Mouse (Mus musculus) adrenal gland, adult 8-10 months (tissue): ENCODE data around the gene Sorcs1. TPM values are rescaled to one million over a fixed set of nuclear protein-coding genes. Genes with fewer than 3 reads are reported as not detected.

Source experiments
- DNase-seq: peaks from one replicate; pipeline ENCODE4 v3.0.0; 2022
- microRNA-seq, 2 experiments: library from miRNA; unstranded; fragments of <30 nt; microRNA quantifications; one replicate each; pipeline ENCODE4 v1.2.0; 2022
- total RNA-seq, 4 experiments: library from RNA; stranded (reverse); gene quantifications; 2 replicates each; pipeline ENCODE4 v1.2.4; 2022

Sorcs1 gene
- total RNA-seq, 4 experiments from 2014 or later = 0.23 to 0.52 (median 0.44) TPM

GRCm38 (mm10) chr19:50214466-50215228 is 463.8 kb downstream of the Sorcs1 start:
- DNase-seq = no peak

GRCm38 (mm10) chr19:50210456-50210855 is 468.0 kb downstream of the Sorcs1 start:
- no peak for DNase-seq

- no peak for DNase-seq
Observed at GRCm38 (mm10) chr19:50204341-50204740, 474.1 kb downstream of the Sorcs1 start.

- no peak for DNase-seq
Observed at GRCm38 (mm10) chr19:50196592-50196991, 481.9 kb downstream of the Sorcs1 start.

DNA sequence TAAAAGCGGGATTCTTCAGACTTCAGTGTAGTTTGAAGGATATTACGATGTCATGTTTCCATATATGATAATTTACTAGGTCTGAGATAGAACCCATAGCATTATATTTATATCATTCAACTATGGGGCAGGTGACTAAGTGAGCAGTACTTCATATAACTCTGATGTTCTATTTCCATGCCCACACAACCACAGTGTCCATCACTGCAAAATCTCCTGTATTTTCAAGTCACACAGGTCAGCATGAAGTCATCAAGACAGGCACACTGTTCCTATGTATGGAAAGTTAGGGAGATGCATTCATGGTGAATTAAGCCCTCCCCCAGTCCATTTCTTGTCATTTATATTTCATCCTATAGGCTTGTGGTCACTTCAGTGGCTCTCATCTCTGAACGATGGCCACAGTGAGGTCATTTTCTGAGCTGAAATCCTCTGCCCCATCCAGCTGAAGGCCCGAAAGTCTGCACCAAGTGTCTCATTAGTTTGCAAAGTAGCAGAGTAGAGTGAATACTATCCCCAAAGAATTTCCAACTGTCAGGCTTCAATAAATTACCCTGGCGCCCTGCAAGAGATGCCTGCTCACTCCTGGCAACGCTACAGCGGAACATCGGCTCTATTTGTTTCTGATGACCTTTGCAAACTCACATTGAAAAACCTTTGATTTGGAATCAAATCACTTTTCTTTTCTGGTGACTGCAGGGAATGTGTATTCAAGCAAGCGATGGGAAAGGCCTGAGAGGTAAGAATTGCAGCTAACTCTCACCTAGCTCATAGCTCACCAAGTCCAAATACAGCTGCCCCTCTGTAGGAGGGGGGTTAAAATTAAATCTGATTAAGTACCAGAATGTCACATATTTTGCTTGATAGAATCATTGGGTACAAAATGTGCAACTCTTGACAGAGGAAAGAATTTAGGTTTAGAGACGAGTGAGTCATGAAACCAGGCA is 492.4 kb downstream of the Sorcs1 start:
- no peak for DNase-seq

DNA sequence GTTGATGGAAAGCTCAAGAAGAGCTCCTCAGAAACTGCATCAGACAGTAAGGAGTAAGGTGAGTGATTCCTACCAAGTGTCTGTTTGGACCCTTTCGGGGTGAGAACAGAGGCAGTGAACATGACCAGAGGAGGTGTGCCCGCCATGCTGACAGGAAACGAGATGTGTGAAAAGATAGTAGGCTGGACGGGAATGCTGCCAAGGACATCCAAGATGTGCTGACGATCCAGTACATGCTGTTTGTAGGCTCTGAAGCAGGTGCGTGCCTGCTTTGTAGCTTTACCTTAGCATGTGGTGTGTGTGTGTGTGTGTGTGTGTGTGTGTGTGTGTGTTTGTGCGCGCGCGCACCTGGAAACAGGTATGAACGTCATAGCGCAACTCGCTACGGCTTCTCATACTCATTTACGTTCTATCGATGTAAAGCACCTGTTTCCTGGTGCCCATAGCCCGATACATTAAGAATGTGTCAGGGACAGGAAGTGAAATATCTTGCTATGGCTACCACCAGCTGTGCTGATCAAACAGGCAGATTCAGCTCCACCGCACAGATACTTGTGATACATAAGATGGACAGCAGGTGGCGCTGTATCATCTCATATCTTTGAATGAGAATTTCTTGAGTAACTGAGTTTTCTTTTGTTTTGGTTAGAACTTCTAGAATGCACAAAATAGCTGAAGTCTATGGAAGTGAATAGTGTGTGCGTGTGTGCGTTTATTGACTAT is 493.4 kb downstream of the Sorcs1 start:
- no peak for DNase-seq

DNA sequence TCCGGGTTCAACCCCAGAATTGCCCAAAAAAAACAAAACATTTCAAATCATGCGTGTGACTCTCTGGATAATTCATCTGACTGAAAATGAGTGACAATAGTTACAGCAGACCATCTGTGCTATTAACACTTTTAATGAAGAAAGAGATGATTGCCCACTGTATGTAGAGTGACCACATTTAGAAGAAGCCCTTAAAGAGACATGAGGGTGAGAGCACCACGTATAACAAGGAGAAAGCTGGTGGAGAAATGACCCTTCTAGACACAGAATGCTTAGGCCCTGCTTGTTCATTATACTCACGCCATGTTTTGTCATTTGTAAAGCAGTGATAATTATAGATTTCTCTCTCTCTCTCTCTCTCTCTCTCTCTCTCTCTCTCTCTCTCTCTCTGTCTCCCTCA is 499.6 kb downstream of the Sorcs1 start:
- DNase-seq = no peak

GRCm38 (mm10) chr19:50178151-50178550 is 500.3 kb downstream of the Sorcs1 start:
- no peak for DNase-seq

GRCm38 (mm10) chr19:50171849-50172248 is 506.6 kb downstream of the Sorcs1 start:
- DNase-seq = no peak

GRCm38 (mm10) chr19:50151111-50151510 is 527.3 kb downstream of the Sorcs1 start:
- DNase-seq = no peak

DNA sequence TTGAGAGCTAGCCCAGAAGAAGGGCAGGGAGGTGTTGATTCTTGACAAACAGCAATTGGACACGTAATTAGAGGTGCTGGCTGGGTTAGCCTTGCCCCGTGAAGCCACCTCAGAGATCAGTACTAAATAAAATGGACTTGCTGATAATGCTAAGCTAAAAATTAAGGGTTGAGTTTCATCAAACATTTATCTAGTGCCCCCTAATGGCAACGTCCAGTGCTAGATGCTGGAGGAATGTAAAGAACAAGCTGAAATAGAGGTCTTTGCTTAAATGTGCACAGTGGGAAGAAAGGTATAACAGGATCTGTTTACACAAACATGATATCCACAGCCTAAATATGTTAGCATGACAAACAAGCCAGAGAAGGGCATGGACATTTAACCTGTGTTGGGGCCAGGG is 532.5 kb downstream of the Sorcs1 start:
- DNase-seq = no peak

- DNase-seq = no peak
Observed at GRCm38 (mm10) chr19:50141853-50142252, 536.6 kb downstream of the Sorcs1 start.

DNA sequence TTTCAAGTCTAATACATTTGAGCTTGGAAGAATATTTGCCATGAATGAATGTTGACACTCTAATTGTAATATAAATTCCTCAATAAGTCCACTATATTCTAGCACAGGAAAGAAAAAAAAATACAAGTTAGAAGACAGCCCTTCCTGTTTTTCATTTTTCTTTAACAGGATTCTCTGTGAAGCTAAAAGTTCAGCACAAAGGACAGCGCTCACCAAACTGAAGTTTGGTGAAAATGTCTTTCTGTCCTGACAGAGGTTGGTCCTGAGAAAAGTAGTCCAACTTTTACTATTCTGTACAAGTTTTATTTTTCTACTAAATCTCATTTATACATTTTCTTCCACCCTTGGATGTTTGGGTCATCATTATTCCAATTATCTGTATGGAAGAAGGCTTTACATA is 543.8 kb downstream of the Sorcs1 start:
- no peak for DNase-seq

- no peak for DNase-seq
Observed at GRCm38 (mm10) chr19:50105842-50106585, 572.4 kb downstream of the Sorcs1 start.

Small RNAs within 50 kb of the gene (microRNA-seq; reads per million reads assigned to microRNA genes)
- 0 reads per million in 2 experiments for gene Gm27749
